Mouse (Mus musculus) myocyte (in vitro differentiated cells): ENCODE data around the gene Itgam.

Source experiments
- E2F4 ChIP-seq: IDR thresholded peaks from one replicate; pipeline ENCODE4 v1.6.1; 2011; ENCODE audit warnings: mild to moderate bottlenecking, control low read depth, moderate library complexity; ENCODE audit not compliant: insufficient read depth
- MYOD1 ChIP-seq, 3 experiments: IDR thresholded peaks; one replicate each; pipeline ENCODE4 v1.6.1; 2011; ENCODE audit warnings: control low read depth in 2 of 3, low read depth in 2 of 3, mild to moderate bottlenecking in 2 of 3, moderate library complexity in 1 of 3; ENCODE audit not compliant: insufficient read length in 2 of 3, control insufficient read depth in 1 of 3
- TCF12 ChIP-seq: IDR thresholded peaks from one replicate; pipeline ENCODE4 v1.6.1; 2011; ENCODE audit warnings: mild to moderate bottlenecking, control low read depth; ENCODE audit not compliant: poor library complexity, insufficient read depth, severe bottlenecking

DNA sequence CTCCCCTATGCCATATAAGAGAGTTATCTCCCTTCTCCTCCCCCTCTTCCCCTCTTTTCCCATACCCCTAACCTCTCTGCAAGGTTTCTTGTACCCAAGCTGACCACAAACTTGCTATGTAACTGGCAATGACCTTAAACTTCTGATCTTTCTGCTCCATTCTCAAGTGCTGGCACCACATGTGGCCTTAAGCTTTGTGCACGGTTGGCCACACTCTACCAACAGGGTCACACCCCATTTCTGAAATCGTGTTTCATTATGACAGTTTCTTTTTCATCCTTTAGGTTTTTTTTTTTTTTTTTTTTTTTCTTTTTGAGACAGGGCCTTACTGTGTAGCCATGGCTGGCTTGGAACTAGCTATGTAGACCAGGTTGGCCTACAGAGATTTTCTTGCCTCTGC lies 7.4 kb downstream of the Itgam start:
- no peak for TF ChIP-seq E2F4
- TF ChIP-seq MYOD1 (IDR thresholded peaks at IDR 0.05; ENCODE audit: control insufficient read depth in 1 of 3, insufficient read length in 2 of 3, low read depth in 2 of 3), result no peak
- TF ChIP-seq TCF12, result no peak
